Mouse (Mus musculus) G1E (cell line): ENCODE results near the gene Ids. TPM values are rescaled to one million over a fixed set of nuclear protein-coding genes. Genes with fewer than 3 reads are reported as not detected.
"Not testable (repeated sequence)": the region's sequence is repeated elsewhere in the genome, so short reads cannot be mapped to it uniquely, and the experiment has no call there.

Experiments
- ATAC-seq: 2 replicates; pipeline ENCODE4 v1.8.0; 2016; ENCODE audit warnings: mild to moderate bottlenecking; ENCODE audit not compliant: insufficient number of reproducible peaks, poor library complexity, low FRiP score, severe bottlenecking; ENCODE audit errors: extremely low read depth
- DNase-seq: peaks from one replicate; pipeline ENCODE4 v3.0.0; 2012; ENCODE audit warnings: low spot score
- H3K27me3 ChIP-seq: 2 replicates; pipeline ENCODE4 v1.6.1; 2012; ENCODE audit warnings: mild to moderate bottlenecking, low read length, inconsistent platforms; ENCODE audit not compliant: insufficient read depth
- H3K36me3 ChIP-seq: replicated peaks from 2 replicates; pipeline ENCODE3; 2012; ENCODE audit warnings: mild to moderate bottlenecking, inconsistent platforms
- H3K4me1 ChIP-seq: 2 replicates; pipeline ENCODE4 v1.6.1; 2012; ENCODE audit warnings: low read depth, low read length, inconsistent platforms, mixed read lengths; ENCODE audit not compliant: insufficient read depth
- H3K4me3 ChIP-seq: 2 replicates; pipeline ENCODE4 v1.5.1; 2012; ENCODE audit warnings: low read depth, mild to moderate bottlenecking, inconsistent platforms, low read length, moderate library complexity, mixed read lengths
- H3K9me3 ChIP-seq: replicated peaks from 2 replicates; pipeline ENCODE4 v1.6.1; 2012; ENCODE audit warnings: inconsistent platforms
- CTCF ChIP-seq: IDR thresholded peaks from 2 replicates; pipeline ENCODE4 v1.5.1; 2012; ENCODE audit warnings: low read depth, low read length, inconsistent platforms, mixed read lengths
- GATA1 ChIP-seq: IDR thresholded peaks from 2 replicates; pipeline ENCODE4 v1.6.1; 2012; ENCODE audit warnings: borderline replicate concordance, low read length, inconsistent platforms, mixed read lengths
- GATA2 ChIP-seq: IDR thresholded peaks from 2 replicates; pipeline ENCODE4 v1.6.1; 2012; ENCODE audit warnings: low read depth, low read length, inconsistent platforms, borderline replicate concordance
- POLR2AphosphoS5 ChIP-seq: IDR thresholded peaks from 2 replicates; pipeline ENCODE4 v1.6.1; 2012; ENCODE audit warnings: low read depth, low read length, inconsistent platforms; ENCODE audit not compliant: insufficient replicate concordance
- TAL1 ChIP-seq: conservative IDR thresholded peaks from 2 replicates; pipeline ENCODE4 v1.6.1; 2012; ENCODE audit warnings: low read depth, low read length, inconsistent platforms, mixed read lengths
- polyA plus RNA-seq: library from polyadenylated mRNA; stranded (reverse); fragments of >175 nt; gene quantifications from 2 replicates; pipeline ENCODE4 v1.2.3, GENCODE M21; 2012
- total RNA-seq, 2 experiments: library from RNA; stranded (forward) in 1 of 2; stranded (reverse) in 1 of 2; fragments of 200-1000 nt in 1 of 2; fragments of >200 nt in 1 of 2; fragmentation: Nextera tagmentation in 1 of 2; gene quantifications; 2 replicates each; pipeline ENCODE4 v1.2.3; 2014 to 2017

Ids gene
- total RNA-seq (2014; fragmentation: Nextera tagmentation) (22.1 and 24.5 TPM in 2 replicates), total RNA-seq (2017) (8.4 and 9.8 TPM in 2 replicates), polyA plus RNA-seq (1.6 and 2.1 TPM in 2 replicates)

DNA sequence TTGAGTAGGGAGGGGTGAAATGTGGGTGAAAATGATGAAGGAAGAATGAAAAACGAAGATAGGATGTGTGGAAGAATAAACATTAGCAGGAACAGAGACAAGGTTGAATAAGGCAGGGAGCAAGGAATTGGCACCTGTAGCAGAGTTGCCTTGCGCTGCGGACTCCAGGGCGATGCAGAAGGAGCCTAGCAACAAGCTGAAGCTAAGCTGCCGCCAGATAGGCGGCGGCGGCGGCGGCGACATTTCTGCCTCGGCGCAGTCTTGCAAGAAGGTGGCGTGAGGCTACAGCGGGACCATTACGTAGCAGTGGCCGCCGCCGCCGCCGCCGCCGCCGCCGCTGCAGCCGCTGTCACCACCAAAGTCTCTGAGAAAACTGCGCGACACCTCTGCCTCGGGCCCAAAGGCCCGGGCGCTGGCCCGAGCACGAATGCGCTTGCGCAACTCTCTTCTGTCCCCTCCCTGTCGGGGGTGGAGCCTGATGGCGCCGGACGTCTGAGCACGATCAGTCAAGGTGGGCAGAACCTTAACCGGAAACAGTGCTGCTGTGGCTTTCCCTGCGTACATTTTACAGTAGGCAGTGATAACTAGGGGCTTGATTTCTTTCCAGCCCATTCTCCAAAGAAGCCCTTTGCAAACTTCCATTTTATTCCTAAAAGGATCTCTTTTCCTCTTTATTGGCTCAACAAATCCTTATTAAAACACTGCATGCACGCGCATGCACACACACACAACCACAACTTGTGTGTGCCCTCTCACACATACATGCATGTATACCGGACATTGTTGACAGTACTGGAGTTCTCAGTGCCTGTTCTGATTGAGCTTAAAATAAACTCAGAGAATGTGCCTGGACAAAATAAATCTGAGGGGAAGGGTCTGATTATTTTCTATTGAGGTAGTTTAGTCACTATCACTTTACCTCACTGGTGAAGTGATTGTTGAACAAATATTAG, at the start of gene Ids:
TSS of gene Ids (minus strand) at position 424 of the 953 bp plus-strand sequence.
- H3K4me1 ChIP-seq: peaks cover 7% of the 10 kb centered on the region; the same call in 1 of the 2 replicates
- DNase-seq: peak; percentile 72
- TF ChIP-seq GATA1: no peak
- no peak for TF ChIP-seq CTCF
- TF ChIP-seq TAL1: no peak
- TF ChIP-seq POLR2AphosphoS5: no peak
- no peak for TF ChIP-seq GATA2
- peak within 1 kb of the TSS; percentile 72 for H3K4me3 ChIP-seq
- H3K27me3 ChIP-seq: 0 out of 2 replicates have a peak, but pooled peaks cover 3% of the 10 kb centered on the region
- H3K36me3 ChIP-seq: peaks cover 18% of the 10 kb centered on the region
- ATAC-seq: peak; percentile 96
- H3K9me3 ChIP-seq: no peaks in the 10 kb centered on the region

DNA sequence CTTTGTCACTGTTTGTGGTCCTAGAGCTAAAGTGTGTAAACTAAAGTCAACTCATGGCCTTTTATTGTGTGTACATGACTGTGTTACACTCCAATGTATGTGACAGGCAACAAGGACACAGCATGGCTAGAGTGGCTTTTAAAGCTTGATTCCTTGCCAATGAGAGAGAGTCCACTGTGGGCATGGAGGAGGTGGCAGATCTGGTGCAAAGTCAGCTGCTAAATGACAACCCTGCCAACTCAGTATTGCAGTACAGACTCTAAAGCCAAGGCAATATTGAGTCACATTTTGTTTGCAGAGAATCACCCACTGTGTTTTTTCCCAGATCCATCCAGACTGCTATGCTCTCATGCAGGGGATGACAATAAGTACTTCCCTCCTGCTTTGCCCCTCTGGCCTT, 27.8 kb upstream of the Ids start:
- DNase-seq, H3K4me3 ChIP-seq, H3K4me1 ChIP-seq, H3K27me3 ChIP-seq, ATAC-seq, H3K9me3 ChIP-seq: not testable (repeated sequence)
- H3K36me3 ChIP-seq: peaks cover 18% of the 10 kb centered on the region

DNA sequence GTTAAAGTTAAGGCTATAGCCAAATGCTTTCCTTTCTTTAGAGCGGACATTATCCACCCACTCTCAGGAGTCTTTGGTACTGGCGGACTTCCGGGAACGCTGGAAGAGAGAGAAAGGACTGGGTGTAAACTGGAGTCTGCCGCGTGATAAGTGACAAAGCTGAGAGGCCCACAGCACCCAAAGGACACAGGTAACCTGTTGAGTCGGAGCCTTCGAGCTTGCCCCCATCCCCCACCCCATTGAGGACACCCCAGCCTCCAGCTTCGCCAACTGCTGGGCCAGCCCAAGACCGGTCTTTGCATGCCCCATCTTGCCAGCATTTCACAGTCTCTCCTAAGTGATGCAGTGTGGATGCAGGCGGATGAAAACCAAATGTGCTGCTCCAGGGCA, 21.1 kb upstream of the Ids start:
- peaks cover 9% of the 10 kb centered on the region for H3K4me1 ChIP-seq
- ATAC-seq: no peak
- H3K4me3 ChIP-seq: peak overlapping the region; percentile 73
- H3K27me3 ChIP-seq: 0 out of 2 replicates have a peak, but pooled peaks cover 1% of the 10 kb centered on the region
- H3K36me3 ChIP-seq: peaks cover 21% of the 10 kb centered on the region
- H3K9me3 ChIP-seq: no peaks in the 10 kb centered on the region
- TF ChIP-seq GATA1: no peak
- no peak for DNase-seq

DNA sequence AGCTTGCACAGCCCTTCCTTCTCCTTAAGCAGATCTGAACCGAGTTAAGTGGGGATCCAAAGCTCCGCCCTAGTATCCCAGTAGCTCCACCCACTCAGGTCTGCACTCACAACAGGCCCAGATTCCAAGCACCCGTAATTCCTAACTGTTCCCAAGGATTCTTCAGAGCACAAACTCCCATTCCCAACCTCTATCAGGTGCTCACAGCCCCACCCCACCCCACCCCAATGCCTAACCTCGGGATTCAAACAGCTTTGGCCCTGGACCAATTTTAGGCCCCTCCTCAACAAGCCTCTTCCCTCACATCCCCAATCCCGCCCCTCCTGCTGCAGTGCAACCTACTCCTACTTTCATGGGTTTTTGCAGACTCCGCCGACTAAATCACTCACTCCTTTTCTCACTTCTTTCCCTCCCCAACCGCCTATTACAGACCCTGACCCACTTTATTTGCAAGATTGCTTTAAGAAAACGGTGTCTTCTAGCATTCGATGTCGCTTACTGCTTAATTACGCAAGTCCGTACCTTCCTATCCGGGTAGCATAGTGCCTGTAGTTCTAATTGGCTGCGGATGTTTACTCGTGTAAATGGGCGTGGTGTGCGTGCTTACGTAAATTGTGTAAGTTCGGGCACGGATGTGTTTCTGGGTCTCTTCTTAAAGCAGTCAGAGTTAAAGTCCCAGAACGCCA, 20.5 kb upstream of the Ids start, which contains the start of gene 1110012L19Rik:
TSS of gene 1110012L19Rik (plus strand) at position 602 of the 686 bp plus-strand sequence.
- H3K4me3 ChIP-seq: peak within 1 kb of the TSS; percentile 73
- 0 out of 2 replicates have a peak, but pooled peaks cover 3% of the 10 kb centered on the region for H3K27me3 ChIP-seq
- peaks cover 21% of the 10 kb centered on the region for H3K36me3 ChIP-seq
- ATAC-seq: peak; percentile 98
- peaks cover 9% of the 10 kb centered on the region for H3K4me1 ChIP-seq
- H3K9me3 ChIP-seq: no peaks in the 10 kb centered on the region
- peak; percentile 51 for DNase-seq
- no peak for TF ChIP-seq GATA2
- no peak for TF ChIP-seq TAL1
- TF ChIP-seq POLR2AphosphoS5: no peak

DNA sequence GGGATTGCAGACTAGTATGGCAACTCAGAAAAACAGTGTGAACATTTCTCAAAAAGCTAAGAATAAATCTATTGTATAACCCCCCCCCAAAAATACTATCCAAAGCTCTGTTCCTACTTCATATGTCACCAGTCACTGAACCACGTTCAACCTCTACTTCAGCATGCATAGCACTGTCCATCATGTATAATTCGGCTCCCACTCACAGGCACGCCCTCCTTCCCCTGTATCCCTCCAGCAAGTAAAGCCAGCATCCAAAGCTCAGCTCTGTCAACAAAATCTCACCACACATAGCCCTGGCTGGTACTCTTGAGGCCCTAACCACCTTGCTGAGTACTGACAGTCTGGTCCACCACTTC, 20.0 kb upstream of the Ids start:
- Histone ChIP-seq H3K4me1 (peaks cover 9% of the 10 kb centered on the region), H3K9me3 (no peaks in the 10 kb centered on the region)
- TF ChIP-seq GATA1: no peak
- no peak for TF ChIP-seq GATA2
- TF ChIP-seq CTCF: no peak

DNA sequence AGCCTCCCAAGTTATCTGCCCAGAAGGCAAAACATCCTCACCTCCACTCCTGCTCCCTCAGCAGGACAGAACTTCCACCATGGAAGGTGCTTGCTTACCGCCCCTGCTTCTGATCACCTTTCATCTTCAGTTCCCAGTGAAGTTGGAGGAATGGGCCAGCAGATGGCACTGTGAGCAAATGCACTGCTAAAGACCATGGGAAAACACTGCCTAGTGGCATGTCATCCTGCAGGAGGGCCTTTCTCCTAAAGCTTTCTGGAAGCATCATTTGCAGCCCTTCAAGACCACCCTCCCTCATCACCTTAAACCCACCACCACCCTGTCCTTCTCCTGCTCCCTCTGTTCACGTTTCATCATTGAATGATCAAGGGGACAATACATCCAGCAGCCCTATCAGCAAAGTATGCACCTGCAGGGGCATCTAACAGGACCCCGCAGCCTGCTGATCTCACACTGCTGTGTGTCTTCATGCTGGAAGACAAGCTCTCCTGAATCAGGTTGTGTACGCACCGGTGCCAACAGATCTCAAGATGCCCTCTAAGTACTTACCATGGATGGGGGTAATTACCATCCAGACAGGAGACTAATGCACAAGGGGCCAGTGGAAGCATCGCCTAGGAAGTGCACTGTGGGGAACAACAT, 9.7 kb upstream of the Ids start:
- ATAC-seq: peak; percentile 40; the same call in 1 of the 2 replicates
- DNase-seq, H3K9me3 ChIP-seq, H3K36me3 ChIP-seq, H3K4me1 ChIP-seq, H3K27me3 ChIP-seq, H3K4me3 ChIP-seq: not testable (repeated sequence)

More for the DNA sequence above, 20.0 kb upstream of the Ids start:
- Histone ChIP-seq H3K4me3 (peak overlapping the region; percentile 73), H3K27me3 (0 out of 2 replicates have a peak, but pooled peaks cover 3% of the 10 kb centered on the region), H3K36me3 (peaks cover 21% of the 10 kb centered on the region)
- no peak for ATAC-seq
- no peak for DNase-seq

DNA sequence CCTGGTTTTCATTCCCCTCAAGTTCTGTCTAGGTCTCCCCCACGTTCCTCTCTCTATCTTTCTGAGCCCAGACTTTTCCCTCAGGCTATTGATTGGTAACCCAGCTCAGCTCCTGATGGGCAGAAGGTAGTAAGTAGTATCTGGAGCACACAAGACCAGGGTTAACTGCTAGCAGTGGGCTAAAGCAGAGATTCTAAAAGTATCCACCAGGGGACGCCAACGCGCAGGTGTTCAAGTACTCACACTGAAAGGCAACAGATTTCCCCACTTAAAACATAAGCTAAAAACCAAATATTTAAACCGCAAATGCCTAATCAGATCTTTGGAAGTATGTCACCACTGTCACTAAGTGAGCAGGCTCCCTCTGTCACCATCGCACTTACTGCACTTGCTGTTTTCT, 4.9 kb upstream of the Ids start:
- H3K4me1 ChIP-seq, DNase-seq, H3K36me3 ChIP-seq, H3K9me3 ChIP-seq, ATAC-seq, H3K4me3 ChIP-seq, H3K27me3 ChIP-seq: not testable (repeated sequence)
